Mouse (Mus musculus): ENCODE measurements around the gene Rhbdd1. TPM values are rescaled to one million over a fixed set of nuclear protein-coding genes. Genes with fewer than 3 reads are reported as not detected.

Rhbdd1 gene
- polyA plus RNA-seq, 1 experiment: 0.15 TPM

DNA sequence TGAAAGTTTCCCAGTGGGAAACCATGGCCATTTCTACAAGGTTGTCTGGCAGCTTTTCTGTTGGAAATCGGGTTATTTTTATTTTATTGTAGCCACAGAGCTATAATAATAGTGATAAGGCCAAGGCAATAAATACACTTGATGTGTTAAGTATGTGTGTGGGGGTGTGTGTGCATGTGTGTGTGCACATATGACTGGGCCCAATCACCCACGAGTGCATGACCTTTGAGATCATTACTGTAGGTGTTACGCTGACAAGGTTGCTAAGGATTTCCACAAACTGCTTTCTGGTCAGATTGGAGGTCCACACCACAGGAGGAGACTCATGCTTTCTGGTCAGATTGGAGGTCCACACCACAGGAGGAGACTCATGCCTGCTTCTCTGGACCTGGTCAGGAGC is 18.3 kb downstream of the Rhbdd1 start:
- TF ChIP-seq GATA1 (IDR thresholded peaks at IDR 0.05; ENCODE audit: low read length): no peak
- no peak for TF ChIP-seq TAL1 (IDR thresholded peaks at IDR 0.05; ENCODE audit: low read length)
- H3K9me3 ChIP-seq (ENCODE audit: control insufficient read depth, low read length): no peaks in the 10 kb centered on the region
- H3K4me3 ChIP-seq (replicated peaks): no peak overlapping the region
- peaks cover 7% of the 10 kb centered on the region for H3K36me3 ChIP-seq (ENCODE audit: control insufficient read depth)
- peaks cover 6% of the 10 kb centered on the region for H3K4me1 ChIP-seq (ENCODE audit: control insufficient read depth)
- no peaks in the 10 kb centered on the region for H3K27me3 ChIP-seq (ENCODE audit: control insufficient read depth)

DNA sequence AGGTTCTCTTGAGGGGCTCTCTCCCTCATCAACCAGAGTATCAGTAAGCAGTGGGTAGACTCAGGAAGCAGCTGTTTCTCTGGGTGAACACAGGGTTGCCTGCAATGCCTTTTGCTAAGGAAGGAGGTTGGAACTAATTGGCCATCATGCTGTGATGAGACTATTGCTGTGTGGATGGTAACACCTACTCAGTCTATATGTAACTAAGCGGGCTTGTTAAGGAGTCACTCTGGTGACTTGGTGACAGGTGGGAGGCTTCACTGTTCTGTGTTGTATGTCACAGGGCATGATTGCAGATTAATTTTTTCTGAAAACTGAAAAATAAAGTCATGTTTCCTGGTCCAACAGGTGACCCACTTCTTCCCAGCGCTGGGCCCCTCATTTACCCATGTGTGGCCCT is 36.8 kb downstream of the Rhbdd1 start:
- Histone ChIP-seq H3K4me3 (replicated peaks) (no peak overlapping the region), H3K36me3 (ENCODE audit: control insufficient read depth) (peaks cover 27% of the 10 kb centered on the region), H3K27me3 (ENCODE audit: control insufficient read depth) (no peaks in the 10 kb centered on the region), H3K4me1 (ENCODE audit: control insufficient read depth) (no peaks in the 10 kb centered on the region), H3K9me3 (ENCODE audit: control insufficient read depth, low read length) (no peaks in the 10 kb centered on the region)
- no peak for TF ChIP-seq GATA1 (IDR thresholded peaks at IDR 0.05; ENCODE audit: low read length)

- Histone ChIP-seq H3K27me3 (ENCODE audit: control insufficient read depth) (no peaks in the 10 kb centered on the region), H3K9me3 (ENCODE audit: control insufficient read depth, low read length) (no peaks in the 10 kb centered on the region), H3K4me1 (ENCODE audit: control insufficient read depth) (peaks cover under 1% of the 10 kb centered on the region), H3K4me3 (replicated peaks) (no peak overlapping the region), H3K36me3 (ENCODE audit: control insufficient read depth) (peaks cover 24% of the 10 kb centered on the region)
- TF ChIP-seq TAL1 (IDR thresholded peaks at IDR 0.05; ENCODE audit: low read length) (no peak), GATA1 (IDR thresholded peaks at IDR 0.05; ENCODE audit: low read length) (no peak)
Measured at GRCm38 (mm10) chr1:82353755-82354154, 37.5 kb downstream of the Rhbdd1 start.

DNA sequence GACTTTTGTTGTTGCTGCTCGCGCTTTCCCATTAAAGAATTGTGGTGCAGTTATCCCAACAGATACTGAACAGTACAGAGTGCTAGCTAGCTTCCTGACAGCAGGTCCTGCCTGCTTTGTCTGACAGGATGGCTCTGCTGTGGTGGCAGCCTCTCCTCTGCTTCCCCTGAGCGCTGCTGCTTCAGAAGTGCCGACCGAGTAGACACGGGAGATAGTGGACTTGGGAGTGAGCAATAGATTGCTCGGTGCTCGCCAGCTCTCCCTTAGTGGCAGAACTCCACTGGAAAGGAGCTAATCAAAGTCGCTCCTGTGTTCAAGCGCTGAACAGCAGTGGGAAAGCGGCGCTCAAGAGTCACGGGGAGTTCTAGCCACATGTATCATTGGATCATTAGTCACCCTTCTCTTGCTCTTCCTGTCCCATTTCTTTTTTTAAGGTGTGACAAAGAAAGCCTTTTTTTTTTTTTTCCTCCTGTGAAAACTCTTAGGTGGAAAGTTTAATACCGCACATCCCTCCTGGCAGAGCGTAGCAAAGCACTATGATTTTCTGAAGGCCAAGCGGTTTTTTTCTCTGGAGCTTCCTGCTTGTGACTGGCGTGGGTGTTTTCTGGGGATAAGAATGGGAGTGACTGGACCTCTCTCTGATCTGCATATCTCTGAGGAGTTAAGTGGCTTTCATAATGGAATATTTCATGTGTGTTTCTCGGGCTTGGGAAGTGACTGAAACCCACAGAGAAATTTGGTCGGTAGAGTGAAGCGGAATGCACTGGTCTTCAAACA is 42.8 kb downstream of the Rhbdd1 start:
- Histone ChIP-seq H3K36me3 (ENCODE audit: control insufficient read depth) (peaks cover 13% of the 10 kb centered on the region), H3K9me3 (ENCODE audit: control insufficient read depth, low read length) (no peaks in the 10 kb centered on the region), H3K27me3 (ENCODE audit: control insufficient read depth) (no peaks in the 10 kb centered on the region), H3K4me3 (replicated peaks) (no peak overlapping the region), H3K4me1 (ENCODE audit: control insufficient read depth) (peaks cover 28% of the 10 kb centered on the region)
- TF ChIP-seq TAL1 (IDR thresholded peaks at IDR 0.05; ENCODE audit: low read length) (no peak), GATA1 (IDR thresholded peaks at IDR 0.05; ENCODE audit: low read length) (no peak)

- Histone ChIP-seq H3K36me3 (ENCODE audit: control insufficient read depth) (peaks cover 13% of the 10 kb centered on the region), H3K27me3 (ENCODE audit: control insufficient read depth) (no peaks in the 10 kb centered on the region), H3K4me3 (replicated peaks) (no peak overlapping the region), H3K9me3 (ENCODE audit: control insufficient read depth, low read length) (no peaks in the 10 kb centered on the region), H3K4me1 (ENCODE audit: control insufficient read depth) (peaks cover 34% of the 10 kb centered on the region)
- TF ChIP-seq TAL1 (IDR thresholded peaks at IDR 0.05; ENCODE audit: low read length): no peak
- no peak for TF ChIP-seq GATA1 (IDR thresholded peaks at IDR 0.05; ENCODE audit: low read length)
Measured at GRCm38 (mm10) chr1:82359648-82360026, 43.4 kb downstream of the Rhbdd1 start.

- TF ChIP-seq TAL1 (IDR thresholded peaks at IDR 0.05; ENCODE audit: low read length): no peak
- TF ChIP-seq GATA1 (IDR thresholded peaks at IDR 0.05; ENCODE audit: low read length): no peak
- H3K4me3 ChIP-seq (replicated peaks): no peak overlapping the region
- peaks cover 10% of the 10 kb centered on the region for H3K36me3 ChIP-seq (ENCODE audit: control insufficient read depth)
- peaks cover 39% of the 10 kb centered on the region for H3K4me1 ChIP-seq (ENCODE audit: control insufficient read depth)
- H3K9me3 ChIP-seq (ENCODE audit: control insufficient read depth, low read length): no peaks in the 10 kb centered on the region
- no peaks in the 10 kb centered on the region for H3K27me3 ChIP-seq (ENCODE audit: control insufficient read depth)
Measured at GRCm38 (mm10) chr1:82361240-82361639, 45.0 kb downstream of the Rhbdd1 start.

GRCm38 (mm10) chr1:82362165-82362564 is 45.9 kb downstream of the Rhbdd1 start:
- H3K27me3 ChIP-seq (ENCODE audit: control insufficient read depth): no peaks in the 10 kb centered on the region
- no peak for TF ChIP-seq GATA1 (IDR thresholded peaks at IDR 0.05; ENCODE audit: low read length)
- no peak for TF ChIP-seq TAL1 (IDR thresholded peaks at IDR 0.05; ENCODE audit: low read length)

DNA sequence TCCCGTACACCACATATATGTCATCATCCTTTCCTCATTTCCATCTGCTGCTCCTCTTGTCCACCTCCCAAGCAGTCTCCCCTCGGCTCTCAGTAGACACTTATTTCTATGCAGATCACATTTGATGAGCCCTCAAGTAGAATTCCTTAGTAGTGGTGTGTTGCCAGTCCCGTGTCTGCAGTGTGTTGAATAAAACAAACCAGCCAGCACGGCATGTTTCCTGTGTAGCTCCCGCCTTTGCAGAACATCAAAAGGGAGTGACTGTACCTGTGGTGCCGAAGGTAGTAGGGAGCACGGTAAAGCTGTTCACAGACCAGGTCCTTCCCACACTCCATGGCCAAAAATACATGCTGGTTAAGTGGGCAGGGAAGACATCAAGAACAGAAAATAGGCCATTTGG is 47.8 kb downstream of the Rhbdd1 start:
- Histone ChIP-seq H3K27me3 (ENCODE audit: control insufficient read depth) (no peaks in the 10 kb centered on the region), H3K9me3 (ENCODE audit: control insufficient read depth, low read length) (no peaks in the 10 kb centered on the region), H3K4me3 (replicated peaks) (no peak overlapping the region), H3K4me1 (ENCODE audit: control insufficient read depth) (peaks cover 38% of the 10 kb centered on the region), H3K36me3 (ENCODE audit: control insufficient read depth) (peaks cover 17% of the 10 kb centered on the region)
- no peak for TF ChIP-seq TAL1 (IDR thresholded peaks at IDR 0.05; ENCODE audit: low read length)
- no peak for TF ChIP-seq GATA1 (IDR thresholded peaks at IDR 0.05; ENCODE audit: low read length)

More at GRCm38 (mm10) chr1:82362165-82362564, 45.9 kb downstream of the Rhbdd1 start:
- Histone ChIP-seq H3K9me3 (ENCODE audit: control insufficient read depth, low read length) (no peaks in the 10 kb centered on the region), H3K4me3 (replicated peaks) (no peak overlapping the region), H3K36me3 (ENCODE audit: control insufficient read depth) (peaks cover 6% of the 10 kb centered on the region), H3K4me1 (ENCODE audit: control insufficient read depth) (peaks cover 39% of the 10 kb centered on the region)

DNA sequence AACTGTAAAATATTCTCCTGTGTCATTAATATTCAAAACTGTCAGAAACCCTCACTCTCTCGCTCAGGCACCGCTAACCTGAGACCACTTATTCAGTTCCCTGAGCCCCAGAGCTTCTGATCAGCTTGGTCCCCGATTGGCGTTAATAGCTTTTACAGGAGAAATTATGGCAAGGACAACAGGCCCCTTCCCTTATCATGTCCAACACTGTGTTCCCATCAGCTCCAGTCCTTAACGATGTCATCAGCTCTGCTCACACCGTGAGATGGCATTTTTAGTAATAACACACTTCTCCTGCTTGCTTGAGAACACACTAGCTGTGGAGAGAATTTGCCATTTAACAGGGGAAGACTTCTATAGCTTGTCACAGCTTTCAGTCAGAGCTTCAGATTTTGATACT is 48.2 kb downstream of the Rhbdd1 start:
- Histone ChIP-seq H3K27me3 (ENCODE audit: control insufficient read depth) (no peaks in the 10 kb centered on the region), H3K36me3 (ENCODE audit: control insufficient read depth) (peaks cover 20% of the 10 kb centered on the region), H3K9me3 (ENCODE audit: control insufficient read depth, low read length) (no peaks in the 10 kb centered on the region), H3K4me1 (ENCODE audit: control insufficient read depth) (peaks cover 34% of the 10 kb centered on the region), H3K4me3 (replicated peaks) (no peak overlapping the region)
- TF ChIP-seq GATA1 (IDR thresholded peaks at IDR 0.05; ENCODE audit: low read length) (no peak), TAL1 (IDR thresholded peaks at IDR 0.05; ENCODE audit: low read length) (no peak)
